Mouse (Mus musculus): Measurements from ENCODE around the gene Ccdc155. TPM values are rescaled to one million over a fixed set of nuclear protein-coding genes. Genes with fewer than 3 reads are reported as not detected.

The Ccdc155 gene
- total RNA-seq, 1 experiment = 2.4 TPM

GRCm38 (mm10) chr7:45224826-45225225 is 20.1 kb upstream of the Ccdc155 start:
- no peak overlapping the region for H3K27ac ChIP-seq (ENCODE audit: insufficient read depth, low read depth, low read length, poor library complexity, severe bottlenecking)
- H3K36me3 ChIP-seq (ENCODE audit: control insufficient read depth, insufficient read depth, low read length, poor library complexity, severe bottlenecking) = peaks cover 47% of the 10 kb centered on the region
- H3K4me3 ChIP-seq (ENCODE audit: insufficient read depth in 1 of 2, low read depth in 1 of 2, low read length in 2 of 2, poor library complexity in 1 of 2, severe bottlenecking in 1 of 2) = no peak overlapping the region
- no peak overlapping the region for H3K9ac ChIP-seq (ENCODE audit: insufficient read depth, low read depth, low read length, poor library complexity, severe bottlenecking)
- H3K9me3 ChIP-seq (ENCODE audit: control insufficient read depth, insufficient read depth, low read depth, low read length) = no peaks in the 10 kb centered on the region
- in situ Hi-C loops (cut with MboI; ENCODE audit: low sequenced_read_pairs in 2 of 2, unreplicated experiment in 2 of 2) = no loop called here
- TF ChIP-seq HCFC1 (IDR thresholded peaks at IDR 0.05; ENCODE audit: borderline replicate concordance, insufficient read depth, low read length) (no peak), CHD2 (IDR thresholded peaks at IDR 0.05; ENCODE audit: low read depth, low read length) (no peak), MAFK (IDR thresholded peaks at IDR 0.05; ENCODE audit: insufficient read depth, low read depth, low read length) (no peak), ZNF384 (IDR thresholded peaks at IDR 0.05; ENCODE audit: low read depth, low read length) (no peak), ZC3H11A (IDR thresholded peaks at IDR 0.05; ENCODE audit: borderline replicate concordance, low read depth, low read length) (no peak)
- H3K4me1 ChIP-seq (ENCODE audit: control insufficient read depth in 2 of 2, insufficient read depth in 2 of 2, low read length in 2 of 2, poor library complexity in 1 of 2) = peaks cover 0 to 11% of the 10 kb centered on the region in 2 experiments; a peak in 2 of 4 replicates
- no peak for DNase-seq (ENCODE audit: low read depth, low spot score)

DNA sequence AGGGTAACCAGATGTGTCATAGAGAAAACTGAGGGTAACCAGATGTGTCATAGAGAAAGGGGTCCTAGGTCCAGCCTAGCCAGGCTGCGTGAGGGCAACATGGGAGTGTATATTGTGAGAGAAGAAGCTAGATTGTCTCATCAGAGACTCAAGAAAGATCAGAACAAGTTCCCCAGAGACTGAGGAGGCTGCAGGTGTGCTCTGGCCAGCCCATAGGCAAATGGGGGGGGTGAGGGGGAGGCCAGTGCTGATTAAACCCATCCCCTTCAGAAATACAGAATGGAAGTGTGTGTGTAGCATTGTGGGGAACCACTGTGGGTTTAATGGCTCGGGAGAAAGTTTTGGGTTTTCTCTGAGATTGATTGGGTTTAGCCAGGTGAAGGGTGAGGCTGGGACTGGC is 17.0 kb upstream of the Ccdc155 start:
- Histone ChIP-seq H3K4me3 (ENCODE audit: insufficient read depth in 1 of 2, low read depth in 1 of 2, low read length in 2 of 2, poor library complexity in 1 of 2, severe bottlenecking in 1 of 2) (no peak overlapping the region), H3K9me3 (ENCODE audit: control insufficient read depth, insufficient read depth, low read depth, low read length) (no peaks in the 10 kb centered on the region), H3K27ac (ENCODE audit: insufficient read depth, low read depth, low read length, poor library complexity, severe bottlenecking) (no peak overlapping the region), H3K9ac (ENCODE audit: insufficient read depth, low read depth, low read length, poor library complexity, severe bottlenecking) (no peak overlapping the region), H3K4me1 (ENCODE audit: control insufficient read depth in 2 of 2, insufficient read depth in 2 of 2, low read length in 2 of 2, poor library complexity in 1 of 2) (peaks cover 0 to 19% of the 10 kb centered on the region in 2 experiments; a peak in 2 of 4 replicates), H3K36me3 (ENCODE audit: control insufficient read depth, insufficient read depth, low read length, poor library complexity, severe bottlenecking) (peaks cover 55% of the 10 kb centered on the region)
- DNase-seq (ENCODE audit: low read depth, low spot score) = no peak
- in situ Hi-C loops (cut with MboI; ENCODE audit: low sequenced_read_pairs in 2 of 2, unreplicated experiment in 2 of 2) = no loop called here
- TF ChIP-seq MAFK (IDR thresholded peaks at IDR 0.05; ENCODE audit: insufficient read depth, low read depth, low read length) (no peak), ZNF384 (IDR thresholded peaks at IDR 0.05; ENCODE audit: low read depth, low read length) (no peak), CHD2 (IDR thresholded peaks at IDR 0.05; ENCODE audit: low read depth, low read length) (no peak), ZC3H11A (IDR thresholded peaks at IDR 0.05; ENCODE audit: borderline replicate concordance, low read depth, low read length) (no peak), HCFC1 (IDR thresholded peaks at IDR 0.05; ENCODE audit: borderline replicate concordance, insufficient read depth, low read length) (no peak)

DNA sequence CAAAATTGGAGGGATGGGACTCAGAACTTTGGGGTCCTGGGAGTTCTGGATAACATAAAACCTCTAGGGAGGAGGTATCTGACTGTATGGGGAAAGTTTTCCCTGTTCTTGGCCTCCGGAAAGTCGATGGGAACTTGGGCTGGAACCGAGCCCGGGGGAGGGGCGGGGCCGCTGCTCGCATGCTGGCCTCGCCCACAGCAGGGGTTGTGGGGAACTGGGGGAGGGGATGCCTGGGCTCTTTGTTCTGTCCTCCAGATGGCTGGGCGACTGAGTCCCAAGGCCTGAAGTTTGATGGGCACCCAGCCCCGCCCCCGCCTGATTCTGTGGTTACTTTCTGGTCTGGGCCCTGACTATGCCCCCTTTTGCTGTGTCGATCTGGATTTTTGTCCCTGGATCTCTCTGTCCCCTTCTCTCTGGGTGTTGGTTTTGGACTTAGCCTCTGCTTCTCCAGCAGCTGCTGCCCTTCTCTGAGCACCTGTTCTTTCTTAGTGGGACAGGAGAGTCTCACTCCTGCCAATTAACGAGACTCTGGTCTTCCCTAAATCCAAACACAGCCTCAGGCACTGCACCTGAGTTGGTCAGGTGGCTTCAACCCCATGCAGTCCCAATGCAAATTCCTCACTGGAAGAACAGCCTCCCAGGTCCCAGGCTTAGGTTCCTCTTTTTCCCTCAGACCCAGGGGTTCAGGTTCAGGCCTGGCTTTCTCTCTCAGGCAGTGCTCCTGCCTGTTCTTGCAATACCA is 11.9 kb upstream of the Ccdc155 start:
- in situ Hi-C loops (cut with MboI; ENCODE audit: low sequenced_read_pairs in 2 of 2, unreplicated experiment in 2 of 2) = no loop called here
- peak; percentile 79 for DNase-seq (ENCODE audit: low read depth, low spot score)
- peak overlapping the region; percentile 70 to 89 for H3K4me3 ChIP-seq (ENCODE audit: insufficient read depth in 1 of 2, low read depth in 1 of 2, low read length in 2 of 2, poor library complexity in 1 of 2, severe bottlenecking in 1 of 2)
- H3K9ac ChIP-seq (ENCODE audit: insufficient read depth, low read depth, low read length, poor library complexity, severe bottlenecking) = peak overlapping the region; percentile 93
- H3K4me1 ChIP-seq (ENCODE audit: control insufficient read depth in 2 of 2, insufficient read depth in 2 of 2, low read length in 2 of 2, poor library complexity in 1 of 2) = peaks cover 1 to 23% of the 10 kb centered on the region in 2 experiments; a peak in 2 of 4 replicates
- no peaks in the 10 kb centered on the region for H3K9me3 ChIP-seq (ENCODE audit: control insufficient read depth, insufficient read depth, low read depth, low read length)
- H3K27ac ChIP-seq (ENCODE audit: insufficient read depth, low read depth, low read length, poor library complexity, severe bottlenecking) = peak overlapping the region; percentile 78
- TF ChIP-seq HCFC1 (IDR thresholded peaks at IDR 0.05; ENCODE audit: borderline replicate concordance, insufficient read depth, low read length) (no peak), ZNF384 (IDR thresholded peaks at IDR 0.05; ENCODE audit: low read depth, low read length) (no peak), CHD2 (IDR thresholded peaks at IDR 0.05; ENCODE audit: low read depth, low read length) (no peak), MAFK (IDR thresholded peaks at IDR 0.05; ENCODE audit: insufficient read depth, low read depth, low read length) (no peak), ZC3H11A (IDR thresholded peaks at IDR 0.05; ENCODE audit: borderline replicate concordance, low read depth, low read length) (no peak)
- H3K36me3 ChIP-seq (ENCODE audit: control insufficient read depth, insufficient read depth, low read length, poor library complexity, severe bottlenecking) = peaks cover 30% of the 10 kb centered on the region

- no peak for TF ChIP-seq CHD2 (IDR thresholded peaks at IDR 0.05; ENCODE audit: low read depth, low read length)
- TF ChIP-seq ZNF384 (IDR thresholded peaks at IDR 0.05; ENCODE audit: low read depth, low read length) = no peak
- TF ChIP-seq HCFC1 (IDR thresholded peaks at IDR 0.05; ENCODE audit: borderline replicate concordance, insufficient read depth, low read length) = no peak
- TF ChIP-seq MAFK (IDR thresholded peaks at IDR 0.05; ENCODE audit: insufficient read depth, low read depth, low read length) = no peak
- TF ChIP-seq ZC3H11A (IDR thresholded peaks at IDR 0.05; ENCODE audit: borderline replicate concordance, low read depth, low read length) = no peak
- Histone ChIP-seq H3K4me1 (ENCODE audit: control insufficient read depth in 2 of 2, insufficient read depth in 2 of 2, low read length in 2 of 2, poor library complexity in 1 of 2) (peaks cover 4 to 27% of the 10 kb centered on the region in 2 experiments; a peak in 2 of 4 replicates), H3K9me3 (ENCODE audit: control insufficient read depth, insufficient read depth, low read depth, low read length) (no peaks in the 10 kb centered on the region), H3K9ac (ENCODE audit: insufficient read depth, low read depth, low read length, poor library complexity, severe bottlenecking) (peak within 1 kb of the TSS; percentile 93), H3K27ac (ENCODE audit: insufficient read depth, low read depth, low read length, poor library complexity, severe bottlenecking) (peak within 1 kb of the TSS; percentile 78), H3K36me3 (ENCODE audit: control insufficient read depth, insufficient read depth, low read length, poor library complexity, severe bottlenecking) (peaks cover 29% of the 10 kb centered on the region), H3K4me3 (ENCODE audit: insufficient read depth in 1 of 2, low read depth in 1 of 2, low read length in 2 of 2, poor library complexity in 1 of 2, severe bottlenecking in 1 of 2) (peak within 1 kb of the TSS; percentile 70 to 89)
- peak; percentile 69 for DNase-seq (ENCODE audit: low read depth, low spot score)
- in situ Hi-C loops (cut with MboI; ENCODE audit: low sequenced_read_pairs in 2 of 2, unreplicated experiment in 2 of 2) = no loop called here
Observed at GRCm38 (mm10) chr7:45215673-45216441, 11.2 kb upstream of the Ccdc155 start, which contains the start of gene Tead2. Gene Tead2, plus strand, starts transcription at chr7:45215753.

Data from ES-E14 (cell line).